Mouse (Mus musculus) small intestine, adult 2 months (tissue): ENCODE measurements around the gene Gramd1b.

Experiments
- CTCF ChIP-seq: fragments of 200-500 bp; IDR thresholded peaks from 2 replicates; pipeline ENCODE4 v1.5.1; 2012; ENCODE audit warnings: low read depth, mild to moderate bottlenecking, control low read depth, inconsistent platforms, low read length, moderate library complexity, mixed read lengths; ENCODE audit not compliant: insufficient replicate concordance, insufficient read length; ENCODE audit errors: extremely low read depth
- POLR2A ChIP-seq: fragments of 200-500 bp; IDR thresholded peaks from 2 replicates; pipeline ENCODE4 v1.6.1; 2012; ENCODE audit warnings: low read depth, mild to moderate bottlenecking, control low read depth, inconsistent platforms, low read length, moderate library complexity

- TF ChIP-seq CTCF (no peak), POLR2A (no peak)
Measured at GRCm38 (mm10) chr9:40309876-40310275, 221.3 kb downstream of the Gramd1b start.
